Mouse (Mus musculus) cerebellum, adult 2 months (tissue): ENCODE data around the gene Cog5.

Source experiments
- CTCF ChIP-seq: fragments of 200-500 bp; IDR thresholded peaks from 2 replicates; pipeline ENCODE4 v1.5.1; 2011; ENCODE audit warnings: low read depth, mild to moderate bottlenecking, control low read depth, low read length, moderate library complexity, borderline replicate concordance; ENCODE audit not compliant: insufficient read depth
- POLR2A ChIP-seq: fragments of 200-500 bp; IDR thresholded peaks from 2 replicates; pipeline ENCODE4 v1.6.1; 2011; ENCODE audit warnings: low read length, control low read depth, borderline replicate concordance; ENCODE audit not compliant: insufficient read depth

DNA sequence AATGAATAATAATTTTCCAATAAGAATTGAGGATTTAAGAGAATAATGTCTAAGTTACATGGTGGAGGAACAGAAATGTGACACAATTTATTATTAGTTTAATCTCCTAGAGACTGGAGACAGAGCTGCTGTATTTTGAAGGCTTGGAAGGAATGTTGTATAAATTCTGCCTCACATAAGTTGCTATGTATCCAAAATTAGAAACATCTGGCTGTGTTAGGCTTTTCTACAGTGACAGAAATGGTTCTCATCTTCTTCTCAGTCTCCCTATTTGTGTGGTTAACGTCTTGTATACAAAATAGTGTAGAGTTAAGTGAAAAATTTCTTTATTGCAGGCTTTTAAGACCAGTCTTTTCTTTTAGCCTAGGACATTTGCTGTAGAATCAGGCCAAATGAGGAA is 52.9 kb downstream of the Cog5 start:
- TF ChIP-seq CTCF (no peak), POLR2A (no peak)
